8 mouse cellular contexts compared by ENCODE assay signal in the genomic region with DNA sequence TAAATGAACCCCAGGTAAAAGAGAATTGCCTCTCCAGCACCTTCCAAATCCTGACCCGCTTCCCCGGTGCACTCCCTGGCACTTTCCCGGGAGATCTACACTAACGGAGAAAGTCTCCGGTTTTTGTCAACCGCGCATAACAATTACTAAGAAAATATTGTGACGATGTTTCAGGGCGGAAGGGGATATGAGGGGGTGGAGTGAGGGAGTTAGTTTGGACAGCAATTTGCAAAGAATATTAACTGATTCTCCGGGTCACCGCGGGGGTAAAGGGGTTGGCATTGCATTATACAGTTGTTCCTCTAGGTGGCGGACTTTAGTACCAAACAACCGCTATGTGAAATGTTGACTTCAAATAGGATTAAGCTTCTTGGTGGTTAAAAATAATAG. TPM values are rescaled to one million over a fixed set of nuclear protein-coding genes. Genes with fewer than 3 reads are reported as not detected.
DNase-seq lines count a peak whose midpoint lies in the region; ATAC-seq and TF ChIP-seq lines count a peak whose summit lies in the region.

No protein-coding gene starts in this region.

- WGBS in heart, adult 2 months, result 2% methylated on average over 14 of the region's 14 CpGs
- WGBS in embryonic facial prominence, embryonic 11.5 days, result under 1% methylated on average over 14 of the region's 14 CpGs
- under 1% methylated on average over 14 of the region's 14 CpGs for WGBS in intestine, embryonic 16.5 days
- under 1% methylated on average over 14 of the region's 14 CpGs for WGBS in midbrain, embryonic 15.5 days

- TF ChIP-seq POLR2A in heart, adult 2 months (IDR thresholded peaks at IDR 0.05; ENCODE audit: insufficient read depth, low read depth, low read length), result no peak

- intact Hi-C loops in heart, adult 2 months (cut with DNase I), result loop anchor here (5.0 kb wide), 2 partner anchors 1568 to 1813 kb away; no protein-coding TSS in a partner anchor

- H3K4me2 ChIP-seq in embryonic facial prominence, embryonic 11.5 days (ENCODE audit: low read depth, low read length), result peak overlapping the region; percentile 21; the same call in 1 of the 2 replicates
- peak overlapping the region; percentile 32 for H3K4me2 ChIP-seq in intestine, embryonic 16.5 days (ENCODE audit: low read depth, low read length)
- H3K4me2 ChIP-seq in midbrain, embryonic 15.5 days, result peak overlapping the region; percentile 28

- H3K9ac ChIP-seq in heart, adult 2 months (ENCODE audit: low read depth, low read length), result no peak overlapping the region
- no peak overlapping the region for H3K9ac ChIP-seq in embryonic facial prominence, embryonic 11.5 days (replicated peaks; ENCODE audit: low read length)
- H3K9ac ChIP-seq in intestine, embryonic 16.5 days (ENCODE audit: low read depth, low read length), result no peak overlapping the region
- no peak overlapping the region for H3K9ac ChIP-seq in midbrain, embryonic 15.5 days

- no peaks in the 10 kb centered on the region for H3K9me3 ChIP-seq in E14TG2a.4 (ENCODE audit: low read length)
- H3K9me3 ChIP-seq in embryonic facial prominence, embryonic 11.5 days (replicated peaks; ENCODE audit: control insufficient read depth, low read length), result no peaks in the 10 kb centered on the region
- H3K9me3 ChIP-seq in intestine, embryonic 16.5 days (ENCODE audit: control insufficient read depth, low read length), result no peaks in the 10 kb centered on the region
- no peaks in the 10 kb centered on the region for H3K9me3 ChIP-seq in midbrain, embryonic 15.5 days

- H3K4me3 ChIP-seq in heart, adult 2 months, result peak overlapping the region; percentile 16; the same call in 1 of the 2 replicates
- peak overlapping the region; percentile 66 for H3K4me3 ChIP-seq in E14TG2a.4 (replicated peaks; ENCODE audit: low read length)
- peak overlapping the region; percentile 15; the same call in 1 of the 2 replicates for H3K4me3 ChIP-seq in embryonic facial prominence, embryonic 11.5 days (ENCODE audit: low read depth, low read length)
- peak overlapping the region; percentile 8 for H3K4me3 ChIP-seq in intestine, embryonic 16.5 days (ENCODE audit: low read length)
- H3K4me3 ChIP-seq in midbrain, embryonic 15.5 days, result 0 out of 2 replicates have a peak overlapping the region, but pooled peaks have one; percentile 14

- TF ChIP-seq CTCF in heart, adult 2 months (IDR thresholded peaks at IDR 0.05), result peak; percentile 74
- peak; percentile 78 for TF ChIP-seq CTCF in E14TG2a.4 (conservative IDR thresholded peaks at IDR 0.05; ENCODE audit: low read length)

- H3K4me1 ChIP-seq in heart, adult 2 months (ENCODE audit: control insufficient read depth, insufficient read depth, low read length), result no peaks in the 10 kb centered on the region
- H3K4me1 ChIP-seq in E14TG2a.4 (replicated peaks; ENCODE audit: low read depth, low read length), result peaks cover 10% of the 10 kb centered on the region; the same call in 1 of the 2 replicates
- H3K4me1 ChIP-seq in embryonic facial prominence, embryonic 11.5 days (ENCODE audit: control insufficient read depth, insufficient read depth, low read length), result peaks cover 2% of the 10 kb centered on the region; the same call in 1 of the 2 replicates
- H3K4me1 ChIP-seq in intestine, embryonic 16.5 days (ENCODE audit: control insufficient read depth, insufficient read depth, low read length), result peaks cover 4% of the 10 kb centered on the region; the same call in 1 of the 2 replicates
- H3K4me1 ChIP-seq in midbrain, embryonic 15.5 days, result peaks cover 9% of the 10 kb centered on the region; the same call in 1 of the 2 replicates

- peaks cover 7% of the 10 kb centered on the region for H3K27me3 ChIP-seq in heart, adult 2 months (ENCODE audit: control insufficient read depth, insufficient read depth, low read length)
- H3K27me3 ChIP-seq in E14TG2a.4 (ENCODE audit: insufficient read depth, low read length), result peaks cover 75% of the 10 kb centered on the region
- H3K27me3 ChIP-seq in embryonic facial prominence, embryonic 11.5 days (ENCODE audit: control insufficient read depth, insufficient read depth, low read length), result peaks cover 56% of the 10 kb centered on the region
- H3K27me3 ChIP-seq in intestine, embryonic 16.5 days (replicated peaks; ENCODE audit: control insufficient read depth, insufficient read depth, low read length), result peaks cover 70% of the 10 kb centered on the region
- peaks cover 86% of the 10 kb centered on the region for H3K27me3 ChIP-seq in midbrain, embryonic 15.5 days (replicated peaks)

- TF ChIP-seq EP300 in heart, adult 2 months (IDR thresholded peaks at IDR 0.05; ENCODE audit: insufficient read depth, low read depth, low read length), result no peak

- no peak overlapping the region for H3K27ac ChIP-seq in heart, adult 2 months
- H3K27ac ChIP-seq in embryonic facial prominence, embryonic 11.5 days (replicated peaks; ENCODE audit: low read depth, low read length), result no peak overlapping the region
- H3K27ac ChIP-seq in intestine, embryonic 16.5 days (ENCODE audit: low read length), result no peak overlapping the region
- H3K27ac ChIP-seq in midbrain, embryonic 15.5 days, result no peak overlapping the region

- no peaks in the 10 kb centered on the region for H3K36me3 ChIP-seq in heart, adult 2 months (ENCODE audit: control insufficient read depth, insufficient read depth, low read length)
- no peaks in the 10 kb centered on the region for H3K36me3 ChIP-seq in E14TG2a.4 (ENCODE audit: insufficient read depth, low read length)
- H3K36me3 ChIP-seq in embryonic facial prominence, embryonic 11.5 days (replicated peaks; ENCODE audit: control insufficient read depth, insufficient read depth, low read depth, low read length), result no peaks in the 10 kb centered on the region
- H3K36me3 ChIP-seq in intestine, embryonic 16.5 days (ENCODE audit: control insufficient read depth, insufficient read depth, low read length), result no peaks in the 10 kb centered on the region
- H3K36me3 ChIP-seq in midbrain, embryonic 15.5 days (replicated peaks), result no peaks in the 10 kb centered on the region

- ATAC-seq in embryonic facial prominence, embryonic 11.5 days (replicated peaks; ENCODE audit: insufficient number of reproducible peaks, low FRiP score, low TSS enrichment, low read depth), result no peak
- ATAC-seq in intestine, embryonic 16.5 days, result no peak
- ATAC-seq in midbrain, embryonic 15.5 days (replicated peaks), result peak; percentile 15; the same call in 1 of the 2 replicates

- H3K79me2 ChIP-seq in heart, adult 2 months (replicated peaks; ENCODE audit: control insufficient read depth, insufficient read depth, low read length), result no peaks in the 10 kb centered on the region

- DNase-seq in heart, adult 2 months, result no peak
- no peak for DNase-seq in heart, adult 11 months
- peak; percentile 78 for DNase-seq in embryonic facial prominence, embryonic 11.5 days (ENCODE audit: low spot score)
- no peak for DNase-seq in gastrocnemius, postnatal 4 days (ENCODE audit: low spot score in 2 of 2)
- no peak for DNase-seq in spleen, adult 12 weeks (ENCODE audit: low spot score)

RNA-seq across cellular contexts. Expression of a gene that starts 7.9 kb away (rescaled TPM):
- total RNA-seq in heart, adult 2 months (2021), result not detected
- 0.14 TPM in 1 of 2 replicates, not detected in the other for polyA plus RNA-seq in heart, adult 2 months (2012; rRNA removed)
- polyA plus RNA-seq in embryonic facial prominence, embryonic 11.5 days (2014; fragmentation: Nextera tagmentation; extraction: Ambion mirVana), result 3.7 and 5.0 TPM in 2 replicates
- polyA plus RNA-seq in intestine, embryonic 16.5 days (2015; fragmentation: Nextera tagmentation; extraction: Ambion mirVana), result not detected in 2 replicates
- 1.3 and 2.4 TPM in 2 replicates for polyA plus RNA-seq in midbrain, embryonic 15.5 days (2015; fragmentation: Nextera tagmentation; extraction: Ambion mirVana)
- not detected for total RNA-seq in gastrocnemius, postnatal 4 days (2021)

RNA-seq across cellular contexts. Expression of a gene that starts 10.4 kb away (rescaled TPM):
- total RNA-seq in heart, adult 2 months (2021), result not detected
- polyA plus RNA-seq in heart, adult 2 months (2012; rRNA removed), result not detected in 2 replicates
- polyA plus RNA-seq in embryonic facial prominence, embryonic 11.5 days (2014; fragmentation: Nextera tagmentation; extraction: Ambion mirVana), result 0.10 TPM in 1 of 2 replicates, not detected in the other
- not detected in 2 replicates for polyA plus RNA-seq in intestine, embryonic 16.5 days (2015; fragmentation: Nextera tagmentation; extraction: Ambion mirVana)
- 0.24 TPM in 1 of 2 replicates, not detected in the other for polyA plus RNA-seq in midbrain, embryonic 15.5 days (2015; fragmentation: Nextera tagmentation; extraction: Ambion mirVana)
- total RNA-seq in gastrocnemius, postnatal 4 days (2021), result not detected

Comparison
In these comparisons a context has a peak if more than half of its experiments do, and no peak if none do; other contexts are left out.
1. H3K4me3 ChIP-seq: peak in every context shown above with its lines; median percentile 66 in E14TG2a.4; 16 in heart, adult 2 months; 15 in embryonic facial prominence, embryonic 11.5 days; 14 in midbrain, embryonic 15.5 days; 8 in intestine, embryonic 16.5 days.